Mouse (Mus musculus): Measurements from ENCODE around the gene Sqor.
A peak's percentile ranks its signal among the peaks of the same experiment; 100 is the strongest.

Gene Sqor

GRCm38 (mm10) chr2:122765071-122765793, at the start of gene Sqor:
TSS of gene Sqor (plus strand) at chr2:122765237.
- DNase-seq (ENCODE audit: low read depth, low spot score) = peak; percentile 62

GRCm38 (mm10) chr2:122716301-122716842, 48.7 kb upstream of the Sqor start:
- no peak for DNase-seq (ENCODE audit: low read depth, low spot score)

DNA sequence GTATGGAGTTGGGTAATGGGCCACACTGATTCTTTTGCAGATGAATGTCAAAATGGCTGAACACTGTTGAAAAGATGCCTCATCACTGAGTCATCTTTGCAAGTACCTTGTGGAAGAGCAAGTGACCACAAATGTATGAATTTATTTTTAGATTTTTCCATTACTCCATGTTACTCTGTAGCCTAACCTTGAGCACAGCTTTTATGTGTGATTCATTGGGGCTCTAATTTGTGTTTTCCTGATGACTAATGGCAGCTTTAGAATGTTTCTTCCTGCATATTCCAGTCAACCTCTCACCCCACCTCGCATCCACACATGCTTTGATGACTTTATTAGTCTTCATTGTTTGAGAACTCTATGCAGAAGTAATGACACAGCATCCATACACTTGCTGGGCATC, 45.8 kb upstream of the Sqor start:
- no peak for DNase-seq (ENCODE audit: low read depth, low spot score)

DNA sequence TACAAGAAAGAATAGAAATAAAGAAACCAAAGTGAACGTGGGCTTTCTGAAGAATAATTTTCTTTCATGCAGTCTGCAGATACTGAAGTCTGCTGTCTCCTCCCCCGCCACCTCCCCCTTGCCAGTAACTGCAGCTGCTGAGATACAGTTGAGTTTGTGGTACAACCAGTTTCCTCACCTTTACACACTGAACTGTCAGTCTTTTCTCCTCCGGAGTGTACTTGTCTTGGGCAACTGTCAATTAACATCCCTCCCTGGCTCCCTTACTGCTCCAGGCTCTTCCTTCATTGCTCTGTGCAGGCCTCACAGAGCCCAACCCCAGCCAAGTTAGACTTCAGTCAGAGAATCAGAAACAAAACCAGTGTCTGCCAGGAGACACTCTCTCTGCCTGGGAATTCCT, 44.5 kb upstream of the Sqor start:
- DNase-seq (ENCODE audit: low read depth, low spot score) = no peak

GRCm38 (mm10) chr2:122725604-122726003, 39.4 kb upstream of the Sqor start:
- peak; percentile 14 for DNase-seq (ENCODE audit: low read depth, low spot score)

- no peak for DNase-seq (ENCODE audit: low read depth, low spot score)
Measured at GRCm38 (mm10) chr2:122731456-122731855, 33.6 kb upstream of the Sqor start.

DNA sequence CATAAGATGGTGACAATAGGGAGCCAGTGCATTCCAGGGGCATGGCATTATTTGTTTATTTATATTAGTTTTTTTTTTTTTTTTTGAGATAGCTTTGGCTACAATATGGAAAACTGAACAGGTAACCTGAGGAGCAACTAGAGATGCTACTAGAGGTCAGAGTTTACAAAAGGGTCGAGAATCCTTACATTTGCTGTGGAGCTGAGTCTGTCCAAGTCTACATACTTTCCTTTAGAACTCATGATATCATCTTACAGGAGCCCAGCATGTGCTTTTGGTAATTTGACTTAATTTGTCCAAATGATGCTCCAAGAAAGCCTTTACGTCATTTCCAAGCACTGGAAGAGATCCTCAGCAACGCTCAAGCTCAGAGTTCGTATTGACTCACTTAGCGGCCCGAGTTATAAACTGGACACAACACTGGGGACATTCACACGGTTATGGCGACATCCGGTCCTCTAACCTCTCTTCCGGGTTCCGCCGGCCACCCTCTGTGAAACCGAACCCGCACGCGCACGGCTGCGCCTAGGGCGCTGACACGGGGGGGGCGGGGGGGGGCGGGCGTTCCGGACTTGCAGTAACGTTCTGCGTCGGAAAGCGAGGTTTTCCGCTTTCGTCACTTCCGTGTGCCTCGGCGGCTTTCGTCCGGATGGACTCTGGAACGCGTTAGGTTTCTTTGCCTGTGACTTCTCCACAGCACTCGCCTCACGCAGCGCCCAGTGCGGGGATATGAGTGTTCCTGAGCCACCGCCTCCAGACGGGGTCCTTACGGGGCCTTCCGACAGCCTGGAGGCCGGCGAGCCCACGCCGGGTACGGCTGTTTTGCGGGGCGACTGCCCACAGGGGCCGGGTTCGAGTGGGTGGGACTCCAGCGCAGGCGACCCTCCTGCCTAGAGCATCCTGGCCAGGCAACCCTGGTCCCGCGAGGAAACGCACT, 26.9 kb upstream of the Sqor start, which contains the start of gene Bloc1s6:
Gene Bloc1s6 (plus strand): TSS at position 610 of the 937 bp plus-strand sequence.
- DNase-seq (ENCODE audit: low read depth, low spot score) = peak; percentile 89

GRCm38 (mm10) chr2:122739023-122739422, 26.0 kb upstream of the Sqor start:
- DNase-seq (ENCODE audit: low read depth, low spot score) = no peak

GRCm38 (mm10) chr2:122746461-122746860, 18.6 kb upstream of the Sqor start:
- no peak for DNase-seq (ENCODE audit: low read depth, low spot score)

DNA sequence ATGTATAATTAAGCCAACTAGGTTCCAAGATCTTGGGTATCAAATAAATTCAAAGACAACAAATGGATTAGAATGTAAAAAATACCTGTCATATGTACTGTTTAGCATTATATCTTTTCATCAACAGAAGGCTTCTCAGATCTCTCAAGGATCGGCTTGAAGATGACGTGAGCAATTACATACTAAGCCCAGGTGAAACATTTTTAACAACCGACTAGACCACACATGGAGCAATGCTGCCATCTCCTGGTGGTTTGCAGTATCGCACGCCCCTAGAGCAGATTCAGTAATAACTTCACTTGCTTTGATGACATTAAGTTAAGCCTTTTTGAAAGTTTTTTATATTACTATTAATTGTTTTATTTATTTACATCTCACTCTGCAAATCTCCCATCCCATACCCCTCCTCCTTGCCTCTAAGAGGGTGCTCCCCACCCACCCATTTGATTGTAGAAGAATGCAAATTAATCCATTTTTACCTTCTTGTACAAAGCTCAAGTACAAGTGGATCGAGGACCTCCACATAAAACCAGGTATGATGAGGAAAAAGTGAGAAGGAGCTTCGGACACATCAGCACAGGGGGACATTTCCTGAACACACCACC, 11.2 kb upstream of the Sqor start:
- peak; percentile 41 for DNase-seq (ENCODE audit: low read depth, low spot score)

DNA sequence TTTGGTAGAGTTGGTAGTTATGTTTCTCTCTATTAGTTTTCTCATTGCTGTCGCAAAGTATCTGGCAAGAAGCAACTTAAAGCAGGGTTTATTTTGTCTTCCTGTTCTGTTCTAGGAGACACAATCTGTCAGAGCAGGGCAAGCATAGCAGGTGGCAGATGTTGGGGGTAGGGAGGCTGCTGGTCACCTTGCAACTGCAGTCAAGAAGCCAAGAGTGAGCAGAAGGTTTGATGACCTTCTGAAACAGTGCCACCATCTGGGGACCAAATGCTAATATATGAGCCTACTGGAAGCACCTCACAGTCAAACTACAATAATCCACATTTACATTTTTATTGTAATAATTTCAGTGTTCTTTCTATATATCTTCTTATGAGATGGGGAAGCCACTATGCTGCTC, 5.2 kb upstream of the Sqor start:
- no peak for DNase-seq (ENCODE audit: low read depth, low spot score)

- no peak for DNase-seq (ENCODE audit: low read depth, low spot score)
Measured at GRCm38 (mm10) chr2:122762991-122763390, 2.0 kb upstream of the Sqor start.

DNA sequence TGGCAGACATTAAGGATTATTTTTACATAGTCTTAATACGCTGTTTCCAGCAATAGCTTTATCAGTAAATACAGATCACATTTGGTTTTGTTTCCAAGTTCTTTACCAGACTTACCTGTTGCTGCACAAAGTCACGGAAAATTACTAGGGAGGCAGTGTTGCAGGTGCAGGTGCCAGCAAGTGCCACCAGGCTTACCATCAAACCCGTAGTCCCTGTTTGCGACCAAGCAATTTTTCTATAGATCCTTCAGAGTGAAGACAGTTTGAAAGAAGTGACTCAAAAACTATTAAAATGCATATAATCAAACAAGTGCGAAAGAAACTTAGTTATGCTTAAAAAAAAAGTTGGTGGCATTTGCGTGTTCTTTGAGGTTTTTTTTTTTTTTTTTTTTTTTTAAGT, 511 bp upstream of the Sqor start:
- no peak for DNase-seq (ENCODE audit: low read depth, low spot score)

DNA sequence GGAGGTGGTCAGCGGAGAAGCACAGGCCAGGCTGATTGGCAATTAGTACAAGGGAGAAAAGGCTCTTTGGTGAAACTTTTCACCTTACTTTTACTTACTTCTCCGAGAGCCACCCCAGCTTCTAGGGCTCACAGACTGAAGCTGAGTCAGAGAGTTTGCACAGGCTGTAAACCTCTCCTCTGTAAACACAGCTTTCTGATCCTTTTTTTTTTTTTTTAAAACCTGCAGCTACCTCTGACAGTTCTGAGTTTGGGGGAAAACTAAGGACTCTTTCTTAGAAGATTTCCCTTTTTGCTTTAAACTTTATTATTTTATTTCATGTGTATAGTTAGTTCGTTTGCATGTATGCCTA, 733 bp downstream of the Sqor start:
- no peak for DNase-seq (ENCODE audit: low read depth, low spot score)

DNA sequence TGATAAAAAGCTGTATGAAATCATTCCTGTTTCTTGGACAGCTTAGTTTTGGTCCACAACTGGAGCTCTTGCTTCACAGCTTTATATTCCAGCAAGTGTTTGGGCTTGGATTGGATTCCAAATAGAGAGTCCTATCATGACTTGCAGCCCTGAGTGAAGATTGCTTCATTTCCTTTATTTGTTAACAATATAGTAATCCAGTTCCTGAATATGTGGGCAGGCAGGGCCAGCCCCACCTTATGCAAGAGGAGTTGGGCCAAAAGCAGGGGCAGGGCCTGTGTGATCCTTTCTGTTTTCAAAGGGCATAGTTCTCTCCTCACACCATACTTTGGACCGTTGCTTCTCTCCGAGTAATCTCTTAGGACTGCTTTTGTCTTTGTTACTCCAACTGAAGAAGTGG, 6.0 kb downstream of the Sqor start:
- DNase-seq (ENCODE audit: low read depth, low spot score) = peak; percentile 35

GRCm38 (mm10) chr2:122772899-122773298, 7.9 kb downstream of the Sqor start:
- no peak for DNase-seq (ENCODE audit: low read depth, low spot score)

DNA sequence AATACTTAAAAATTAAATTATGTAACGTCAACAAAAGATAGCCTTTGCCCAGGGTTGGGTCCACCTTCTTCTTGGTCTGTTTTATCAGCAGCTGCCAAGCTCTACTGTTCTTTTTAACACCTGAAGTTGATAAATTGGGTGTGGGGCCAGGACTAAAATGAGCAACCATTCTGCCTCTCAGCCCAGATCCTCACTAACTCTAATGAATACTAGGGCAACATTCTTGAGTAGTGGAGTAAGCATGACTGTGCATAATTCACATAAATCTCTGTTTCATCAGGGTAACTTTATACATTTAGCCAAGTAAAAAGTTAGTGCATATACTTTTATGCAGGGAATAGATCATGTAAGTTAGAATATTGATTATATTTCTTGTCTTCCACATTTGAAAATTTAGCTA, 10.5 kb downstream of the Sqor start:
- DNase-seq (ENCODE audit: low read depth, low spot score) = no peak

DNA sequence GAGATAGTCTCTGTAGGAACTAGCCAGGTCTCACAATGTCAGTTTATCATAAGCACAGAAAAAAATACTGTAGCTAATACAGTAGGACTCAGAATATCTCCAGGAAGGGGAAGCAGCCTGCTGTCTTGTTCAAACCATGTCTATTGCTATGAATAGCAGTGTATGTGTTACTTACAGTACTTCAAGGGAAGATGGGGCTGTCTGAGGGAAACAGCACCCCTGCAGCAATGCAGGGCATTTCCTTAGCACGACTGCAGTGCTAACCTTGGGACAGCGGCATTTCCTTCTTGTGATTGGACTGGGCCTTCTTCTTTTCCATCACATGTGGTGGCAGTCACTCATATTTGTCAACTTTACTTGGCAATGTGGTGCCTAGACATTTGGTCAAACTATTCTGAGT, 11.8 kb downstream of the Sqor start:
- DNase-seq (ENCODE audit: low read depth, low spot score) = no peak

GRCm38 (mm10) chr2:122779967-122780366, 14.9 kb downstream of the Sqor start:
- DNase-seq (ENCODE audit: low read depth, low spot score) = no peak

DNA sequence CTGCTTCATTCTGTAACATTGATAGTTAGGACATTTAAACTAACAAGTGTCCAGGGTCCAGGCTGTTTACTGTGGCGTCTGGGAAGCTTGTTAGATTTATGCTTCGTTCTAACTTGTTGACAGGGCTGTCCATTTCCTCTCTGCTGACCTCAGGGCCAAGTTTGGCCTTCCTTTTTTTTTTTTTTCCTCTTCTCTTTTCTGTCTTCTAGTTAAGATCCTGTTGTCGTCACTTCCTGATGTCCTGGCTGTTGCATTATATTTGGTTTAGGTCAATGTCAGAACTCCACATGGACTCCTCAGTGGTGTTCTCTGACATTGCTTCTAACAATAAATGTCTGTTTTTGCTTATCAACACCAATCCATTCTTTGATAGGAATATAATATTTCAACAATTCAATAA, 15.4 kb downstream of the Sqor start:
- peak; percentile 11 for DNase-seq (ENCODE audit: low read depth, low spot score)

- peak; percentile 20 for DNase-seq (ENCODE audit: low read depth, low spot score)
Measured at GRCm38 (mm10) chr2:122781590-122782356, 16.7 kb downstream of the Sqor start.

Data from skeletal muscle tissue, adult 2 months (tissue).